Mouse (Mus musculus) brain, embryonic 14.5 days (tissue): Measurements from ENCODE around the gene Trim44.

Experiments used
- CTCF ChIP-seq: fragments of 200-500 bp; IDR thresholded peaks from 2 replicates; pipeline ENCODE4 v1.5.1; 2012; ENCODE audit warnings: inconsistent platforms, mild to moderate bottlenecking, moderate library complexity, borderline replicate concordance; ENCODE audit not compliant: insufficient read depth, insufficient read length; ENCODE audit errors: extremely low read depth
- POLR2A ChIP-seq: fragments of 200-500 bp; IDR thresholded peaks from 2 replicates; pipeline ENCODE4 v1.6.1; 2012; ENCODE audit warnings: mild to moderate bottlenecking, inconsistent platforms, borderline replicate concordance; ENCODE audit not compliant: poor library complexity, insufficient read depth, insufficient read length, severe bottlenecking; ENCODE audit errors: extremely low read depth

GRCm38 (mm10) chr2:102315153-102315552 lies 92.5 kb downstream of the Trim44 start:
- TF ChIP-seq CTCF (no peak), POLR2A (no peak)
